Mouse (Mus musculus): ENCODE results near the gene Hspa1a. TPM values are rescaled to one million over a fixed set of nuclear protein-coding genes. Genes with fewer than 3 reads are reported as not detected.

Gene Hspa1a
- polyA plus RNA-seq, 1 experiment from 2014 or later: 4.0 TPM

- no peaks in the 10 kb centered on the region for H3K9me3 ChIP-seq (ENCODE audit: control insufficient read depth, low read length)
- DNase-seq (ENCODE audit: low spot score) (no peak), ATAC-seq (ENCODE audit: insufficient number of reproducible peaks, low FRiP score, low TSS enrichment, low read depth) (no peak)
- H3K4me2 ChIP-seq (ENCODE audit: low read depth, severe bottlenecking): no peak overlapping the region
- H3K27ac ChIP-seq (replicated peaks; ENCODE audit: low read depth, low read length): no peak overlapping the region
- H3K36me3 ChIP-seq (ENCODE audit: control insufficient read depth, insufficient read depth, low read length): no peaks in the 10 kb centered on the region
- H3K27me3 ChIP-seq (ENCODE audit: control insufficient read depth, insufficient read depth, low read length): no peaks in the 10 kb centered on the region
- H3K4me1 ChIP-seq (ENCODE audit: control insufficient read depth, insufficient read depth, low read length): 0 out of 2 replicates have a peak, but pooled peaks cover 4% of the 10 kb centered on the region
- no peak overlapping the region for H3K9ac ChIP-seq (ENCODE audit: low read length)
- no peak overlapping the region for H3K4me3 ChIP-seq (ENCODE audit: low read depth, low read length)
Observed at GRCm38 (mm10) chr17:34944362-34944761, 27.6 kb downstream of the Hspa1a start.

- no peak for ATAC-seq (ENCODE audit: insufficient number of reproducible peaks, low FRiP score, low TSS enrichment, low read depth)
- Histone ChIP-seq H3K27me3 (ENCODE audit: control insufficient read depth, insufficient read depth, low read length) (no peaks in the 10 kb centered on the region), H3K9ac (ENCODE audit: low read length) (no peak overlapping the region), H3K4me1 (ENCODE audit: control insufficient read depth, insufficient read depth, low read length) (0 out of 2 replicates have a peak, but pooled peaks cover 4% of the 10 kb centered on the region), H3K36me3 (ENCODE audit: control insufficient read depth, insufficient read depth, low read length) (no peaks in the 10 kb centered on the region), H3K4me2 (ENCODE audit: low read depth, severe bottlenecking) (no peak overlapping the region), H3K27ac (replicated peaks; ENCODE audit: low read depth, low read length) (no peak overlapping the region), H3K4me3 (ENCODE audit: low read depth, low read length) (no peak overlapping the region), H3K9me3 (ENCODE audit: control insufficient read depth, low read length) (no peaks in the 10 kb centered on the region)
- 88% methylated on average over 4 of the region's 4 CpGs for WGBS
- DNase-seq (ENCODE audit: low spot score): no peak
Observed at GRCm38 (mm10) chr17:34943128-34943815, 28.7 kb downstream of the Hspa1a start.

GRCm38 (mm10) chr17:34941344-34942041 is 30.5 kb downstream of the Hspa1a start:
- Histone ChIP-seq H3K27ac (replicated peaks; ENCODE audit: low read depth, low read length) (no peak overlapping the region; the same call in 1 of the 2 replicates), H3K4me2 (ENCODE audit: low read depth, severe bottlenecking) (peak overlapping the region; percentile 51), H3K9me3 (ENCODE audit: control insufficient read depth, low read length) (no peaks in the 10 kb centered on the region), H3K4me1 (ENCODE audit: control insufficient read depth, insufficient read depth, low read length) (0 out of 2 replicates have a peak, but pooled peaks cover 4% of the 10 kb centered on the region), H3K4me3 (ENCODE audit: low read depth, low read length) (peak overlapping the region; percentile 28), H3K9ac (ENCODE audit: low read length) (peak overlapping the region; percentile 55), H3K27me3 (ENCODE audit: control insufficient read depth, insufficient read depth, low read length) (no peaks in the 10 kb centered on the region), H3K36me3 (ENCODE audit: control insufficient read depth, insufficient read depth, low read length) (no peaks in the 10 kb centered on the region)
- WGBS: 8% methylated on average over 15 of the region's 15 CpGs
- DNase-seq (ENCODE audit: low spot score): peak; percentile 62
- ATAC-seq (ENCODE audit: insufficient number of reproducible peaks, low FRiP score, low TSS enrichment, low read depth): peak; percentile 78; the same call in 1 of the 2 replicates

- DNase-seq (ENCODE audit: low spot score): no peak
Observed at GRCm38 (mm10) chr17:34937960-34938505, 33.9 kb downstream of the Hspa1a start.

GRCm38 (mm10) chr17:34934830-34935229 is 37.1 kb downstream of the Hspa1a start:
- WGBS: 55% methylated on average over 8 of the region's 8 CpGs
- H3K9me3 ChIP-seq (ENCODE audit: control insufficient read depth, low read length): no peaks in the 10 kb centered on the region
- H3K4me1 ChIP-seq (ENCODE audit: control insufficient read depth, insufficient read depth, low read length): peaks cover 4% of the 10 kb centered on the region
- no peak for DNase-seq (ENCODE audit: low spot score)
- H3K27ac ChIP-seq (replicated peaks; ENCODE audit: low read depth, low read length): no peak overlapping the region
- no peaks in the 10 kb centered on the region for H3K36me3 ChIP-seq (ENCODE audit: control insufficient read depth, insufficient read depth, low read length)
- H3K27me3 ChIP-seq (ENCODE audit: control insufficient read depth, insufficient read depth, low read length): no peaks in the 10 kb centered on the region
- no peak overlapping the region for H3K4me3 ChIP-seq (ENCODE audit: low read depth, low read length)
- H3K4me2 ChIP-seq (ENCODE audit: low read depth, severe bottlenecking): no peak overlapping the region
- no peak overlapping the region for H3K9ac ChIP-seq (ENCODE audit: low read length)
- ATAC-seq (ENCODE audit: insufficient number of reproducible peaks, low FRiP score, low TSS enrichment, low read depth): no peak

More at GRCm38 (mm10) chr17:34937960-34938505, 33.9 kb downstream of the Hspa1a start:
- no peak overlapping the region for H3K4me3 ChIP-seq (ENCODE audit: low read depth, low read length)
- no peak overlapping the region for H3K27ac ChIP-seq (replicated peaks; ENCODE audit: low read depth, low read length)
- H3K4me2 ChIP-seq (ENCODE audit: low read depth, severe bottlenecking): no peak overlapping the region
- 0 out of 2 replicates have a peak, but pooled peaks cover 4% of the 10 kb centered on the region for H3K4me1 ChIP-seq (ENCODE audit: control insufficient read depth, insufficient read depth, low read length)
- no peak for ATAC-seq (ENCODE audit: insufficient number of reproducible peaks, low FRiP score, low TSS enrichment, low read depth)
- H3K36me3 ChIP-seq (ENCODE audit: control insufficient read depth, insufficient read depth, low read length): no peaks in the 10 kb centered on the region
- no peak overlapping the region for H3K9ac ChIP-seq (ENCODE audit: low read length)
- no peaks in the 10 kb centered on the region for H3K9me3 ChIP-seq (ENCODE audit: control insufficient read depth, low read length)
- 81% methylated on average over 6 of the region's 6 CpGs for WGBS
- no peaks in the 10 kb centered on the region for H3K27me3 ChIP-seq (ENCODE audit: control insufficient read depth, insufficient read depth, low read length)

GRCm38 (mm10) chr17:34934031-34934430 is 37.9 kb downstream of the Hspa1a start:
- H3K27me3 ChIP-seq (ENCODE audit: control insufficient read depth, insufficient read depth, low read length): no peaks in the 10 kb centered on the region
- H3K4me2 ChIP-seq (ENCODE audit: low read depth, severe bottlenecking): no peak overlapping the region
- DNase-seq (ENCODE audit: low spot score) (no peak), ATAC-seq (ENCODE audit: insufficient number of reproducible peaks, low FRiP score, low TSS enrichment, low read depth) (no peak)
- no peak overlapping the region for H3K9ac ChIP-seq (ENCODE audit: low read length)
- no peak overlapping the region for H3K27ac ChIP-seq (replicated peaks; ENCODE audit: low read depth, low read length)
- no peaks in the 10 kb centered on the region for H3K36me3 ChIP-seq (ENCODE audit: control insufficient read depth, insufficient read depth, low read length)
- H3K4me1 ChIP-seq (ENCODE audit: control insufficient read depth, insufficient read depth, low read length): peaks cover 4% of the 10 kb centered on the region
- 77% methylated on average over 22 of the region's 24 CpGs for WGBS
- no peaks in the 10 kb centered on the region for H3K9me3 ChIP-seq (ENCODE audit: control insufficient read depth, low read length)
- H3K4me3 ChIP-seq (ENCODE audit: low read depth, low read length): no peak overlapping the region

GRCm38 (mm10) chr17:34932287-34932686 is 39.7 kb downstream of the Hspa1a start:
- ATAC-seq (ENCODE audit: insufficient number of reproducible peaks, low FRiP score, low TSS enrichment, low read depth) (no peak), DNase-seq (ENCODE audit: low spot score) (no peak)
- H3K9ac ChIP-seq (ENCODE audit: low read length): peak overlapping the region; percentile 72; the same call in 1 of the 2 replicates
- WGBS: 94% methylated on average over 8 of the region's 8 CpGs
- H3K27me3 ChIP-seq (ENCODE audit: control insufficient read depth, insufficient read depth, low read length): no peaks in the 10 kb centered on the region
- H3K4me3 ChIP-seq (ENCODE audit: low read depth, low read length): peak overlapping the region; percentile 76
- H3K4me2 ChIP-seq (ENCODE audit: low read depth, severe bottlenecking): peak overlapping the region; percentile 98
- H3K27ac ChIP-seq (replicated peaks; ENCODE audit: low read depth, low read length): no peak overlapping the region
- H3K4me1 ChIP-seq (ENCODE audit: control insufficient read depth, insufficient read depth, low read length): peaks cover 4% of the 10 kb centered on the region
- H3K9me3 ChIP-seq (ENCODE audit: control insufficient read depth, low read length): no peaks in the 10 kb centered on the region
- no peaks in the 10 kb centered on the region for H3K36me3 ChIP-seq (ENCODE audit: control insufficient read depth, insufficient read depth, low read length)

- Histone ChIP-seq H3K9me3 (ENCODE audit: control insufficient read depth, low read length) (no peaks in the 10 kb centered on the region), H3K36me3 (ENCODE audit: control insufficient read depth, insufficient read depth, low read length) (no peaks in the 10 kb centered on the region), H3K9ac (ENCODE audit: low read length) (peak overlapping the region; percentile 72), H3K27me3 (ENCODE audit: control insufficient read depth, insufficient read depth, low read length) (no peaks in the 10 kb centered on the region), H3K4me3 (ENCODE audit: low read depth, low read length) (peak overlapping the region; percentile 76), H3K4me2 (ENCODE audit: low read depth, severe bottlenecking) (peak overlapping the region; percentile 98), H3K4me1 (ENCODE audit: control insufficient read depth, insufficient read depth, low read length) (peaks cover 4% of the 10 kb centered on the region), H3K27ac (replicated peaks; ENCODE audit: low read depth, low read length) (no peak overlapping the region)
- 10% methylated on average over 14 of the region's 14 CpGs for WGBS
- DNase-seq (ENCODE audit: low spot score): no peak
- ATAC-seq (ENCODE audit: insufficient number of reproducible peaks, low FRiP score, low TSS enrichment, low read depth): no peak
Observed at GRCm38 (mm10) chr17:34931735-34932098, 40.2 kb downstream of the Hspa1a start.

Data from limb, embryonic 11.5 days (tissue).